Mouse (Mus musculus) 3T3-L1 (cell line): ENCODE measurements around the gene Hist1h1c.
"Not testable (repeated sequence)": the region's sequence is repeated elsewhere in the genome, so short reads cannot be mapped to it uniquely, and the experiment has no call there.

ENCODE experiments used
- DNase-seq: peaks from one replicate; pipeline ENCODE4 v3.0.0-alpha.2; 2015; ENCODE audit warnings: low read depth, low spot score

The Hist1h1c gene

GRCm38 (mm10) chr13:23738677-23739068, at the start of gene Hist1h1c:
Hist1h1c (plus strand) TSS chr13:23738808.
- DNase-seq, result peak; percentile 94

GRCm38 (mm10) chr13:23688956-23689355, 49.7 kb upstream of the Hist1h1c start:
- no peak for DNase-seq

- DNase-seq, result no peak
Measured at GRCm38 (mm10) chr13:23689459-23689858, 49.1 kb upstream of the Hist1h1c start.

GRCm38 (mm10) chr13:23693856-23694440, 44.7 kb upstream of the Hist1h1c start:
- DNase-seq, result no peak

GRCm38 (mm10) chr13:23694956-23695355, 43.7 kb upstream of the Hist1h1c start:
- DNase-seq, result no peak

- DNase-seq, result no peak
Measured at GRCm38 (mm10) chr13:23695514-23695913, 43.1 kb upstream of the Hist1h1c start, which contains the start of gene Hist1h1t. Hist1h1t (plus strand) TSS chr13:23695814.

GRCm38 (mm10) chr13:23696061-23696474, 42.5 kb upstream of the Hist1h1c start:
- no peak for DNase-seq

- DNase-seq, result peak; percentile 90
Measured at GRCm38 (mm10) chr13:23697491-23698299, 40.9 kb upstream of the Hist1h1c start.

GRCm38 (mm10) chr13:23698300-23698693, 40.3 kb upstream of the Hist1h1c start, which contains the start of gene Hist1h4c:
Hist1h4c (minus strand) TSS chr13:23698454.
- DNase-seq, result peak; percentile 99

- DNase-seq, result no peak
Measured at GRCm38 (mm10) chr13:23698996-23699395, 39.6 kb upstream of the Hist1h1c start.

GRCm38 (mm10) chr13:23699767-23700166, 38.8 kb upstream of the Hist1h1c start:
- DNase-seq, result no peak

GRCm38 (mm10) chr13:23700786-23701520, 37.7 kb upstream of the Hist1h1c start:
- DNase-seq, result peak; percentile 90

GRCm38 (mm10) chr13:23702220-23702619, 36.4 kb upstream of the Hist1h1c start:
- no peak for DNase-seq

GRCm38 (mm10) chr13:23702801-23703200, 35.8 kb upstream of the Hist1h1c start:
- DNase-seq, result not testable (repeated sequence)

GRCm38 (mm10) chr13:23705751-23706356, 32.8 kb upstream of the Hist1h1c start:
- DNase-seq, result no peak

- DNase-seq, result no peak
Measured at GRCm38 (mm10) chr13:23706771-23707170, 31.8 kb upstream of the Hist1h1c start.

GRCm38 (mm10) chr13:23708041-23708440, 30.6 kb upstream of the Hist1h1c start:
- DNase-seq, result no peak

GRCm38 (mm10) chr13:23708654-23709053, 30.0 kb upstream of the Hist1h1c start:
- peak; percentile 24 for DNase-seq

GRCm38 (mm10) chr13:23709714-23710373, 28.8 kb upstream of the Hist1h1c start:
- DNase-seq, result no peak

GRCm38 (mm10) chr13:23710374-23711089, 28.1 kb upstream of the Hist1h1c start, which contains the start of gene Hfe:
Hfe (minus strand) TSS chr13:23710854.
- peak; percentile 26 for DNase-seq
